Mouse (Mus musculus) spleen, postnatal 4 days (tissue): ENCODE data around the gene Gfra1.

Experiments used
- DNase-seq, 2 experiments: peaks; one replicate each; pipeline ENCODE4 v3.0.0; 2022; ENCODE audit warnings: low spot score in 2 of 2

Gfra1 gene

DNA sequence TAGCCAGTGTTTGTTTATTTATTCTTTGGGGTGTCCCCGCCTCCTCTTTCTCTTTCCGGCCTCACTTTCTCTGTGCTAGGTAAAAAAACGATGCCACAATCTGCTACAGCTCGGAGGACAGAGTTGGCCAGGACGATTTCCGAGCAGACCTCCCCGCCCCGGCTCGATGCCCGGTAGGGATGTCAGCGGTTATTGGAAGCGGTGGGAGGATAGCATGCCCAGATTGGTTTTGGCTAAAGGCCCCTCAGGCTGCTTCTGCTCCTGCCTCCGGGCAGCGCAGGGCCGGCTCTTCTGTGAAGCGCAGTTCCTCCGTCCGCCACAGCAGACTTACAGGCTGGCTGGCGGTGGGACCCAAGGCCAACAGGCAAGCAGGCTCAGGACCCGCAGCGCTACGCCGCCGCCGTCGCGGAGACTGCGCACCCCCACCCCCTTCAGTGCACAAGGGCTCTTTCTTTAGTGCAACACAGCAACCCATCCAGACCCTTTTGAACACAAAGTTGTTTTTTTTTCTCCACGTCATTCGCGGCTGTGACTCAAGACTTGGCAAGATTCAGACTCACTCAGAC, at the start of gene Gfra1:
Gfra1 (minus strand) TSS at position 414 of the 566 bp plus-strand sequence.
- peak; percentile 40 to 66 for DNase-seq

DNA sequence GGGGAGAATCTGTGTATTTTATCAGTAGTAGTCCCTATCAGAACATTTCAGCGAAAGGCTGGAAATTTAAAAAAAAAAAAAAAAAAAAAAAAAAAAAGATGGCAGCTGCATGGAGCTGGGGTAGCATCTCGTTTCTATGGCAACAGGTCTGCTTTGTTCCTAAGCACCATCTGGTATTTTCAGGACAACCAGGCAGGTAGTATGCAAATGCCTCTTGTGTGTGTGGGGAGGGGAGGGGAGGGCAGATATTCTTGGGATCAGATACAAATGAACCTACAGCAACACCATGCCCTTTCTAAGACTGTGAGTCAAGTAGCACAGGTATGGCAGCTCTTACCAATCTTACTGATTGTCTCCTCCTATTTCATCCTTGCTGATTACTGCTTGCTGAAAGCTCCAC, 44.3 kb upstream of the Gfra1 start:
- DNase-seq, result no peak

DNA sequence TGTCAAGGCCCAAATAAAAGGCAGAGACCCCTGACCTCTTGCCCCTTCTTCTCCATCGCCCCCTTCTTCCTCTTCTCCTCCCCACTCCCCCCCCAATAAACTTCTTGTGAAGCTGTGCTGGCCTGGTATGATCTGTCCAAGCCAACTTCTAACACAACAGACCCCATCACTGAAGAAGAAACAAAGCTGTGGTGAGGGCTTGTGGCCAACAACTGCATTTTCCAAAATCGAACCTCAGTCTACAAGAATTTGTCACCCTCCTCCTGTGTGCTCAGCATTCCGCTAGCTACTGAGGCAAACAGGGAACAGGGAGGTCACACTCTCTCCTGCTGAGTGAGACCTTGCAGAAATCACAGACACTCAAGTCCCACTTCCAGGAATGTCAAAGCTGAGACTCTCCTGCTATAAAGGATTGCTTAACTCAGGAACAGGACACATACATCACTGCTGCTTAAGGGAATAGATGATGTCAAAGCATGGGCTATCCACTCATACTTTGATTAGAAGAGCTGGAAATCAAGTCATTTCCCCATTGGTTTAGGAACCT, 43.8 kb upstream of the Gfra1 start:
- DNase-seq, result no peak

- DNase-seq, result no peak
These were observed 41.4 kb upstream of the Gfra1 start for GRCm38 (mm10) chr19:58497106-58497505.

DNA sequence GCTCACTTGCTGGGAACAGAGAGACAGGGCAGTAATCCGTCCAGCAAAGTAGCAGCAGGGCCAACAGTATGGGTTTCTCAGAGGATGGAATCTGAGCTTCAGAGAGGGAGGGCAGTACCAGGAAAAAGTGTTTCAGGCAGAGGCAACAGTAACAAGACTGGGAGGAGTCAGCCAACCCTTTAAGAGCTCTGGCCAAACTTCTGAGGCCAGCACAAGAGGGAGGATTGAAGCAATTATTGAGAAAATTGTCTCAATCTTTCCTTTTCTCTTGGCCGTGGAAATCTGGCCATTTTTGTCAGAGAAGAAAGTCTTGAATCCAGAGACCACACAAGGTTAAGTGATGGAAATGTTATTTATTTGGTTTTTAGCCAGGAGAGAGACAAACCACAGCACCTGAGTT, 31.0 kb upstream of the Gfra1 start:
- no peak for DNase-seq

- DNase-seq, result no peak
These were observed 26.8 kb upstream of the Gfra1 start for GRCm38 (mm10) chr19:58482373-58482977.

GRCm38 (mm10) chr19:58474251-58474650, 18.5 kb upstream of the Gfra1 start:
- DNase-seq, result no peak

DNA sequence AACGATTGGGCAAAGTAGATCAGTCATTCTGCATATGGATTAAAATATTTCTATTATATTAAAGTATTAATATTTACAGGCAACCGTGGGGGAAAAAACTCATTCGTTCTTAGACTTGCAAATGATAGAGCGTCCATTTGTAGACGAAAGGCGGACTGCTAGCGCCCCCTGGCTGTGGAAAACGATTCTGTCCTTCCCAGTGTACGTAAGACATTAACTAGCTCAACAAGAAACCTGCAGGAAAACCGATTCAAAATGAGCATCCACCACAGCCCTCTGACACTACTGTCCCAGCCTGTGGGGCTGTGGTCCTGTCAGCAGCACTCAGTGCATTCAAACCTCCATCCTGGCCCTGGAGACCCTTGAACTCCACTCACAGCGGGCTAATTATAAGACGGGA, 13.7 kb upstream of the Gfra1 start:
- DNase-seq, result peak; percentile 69 to 90

GRCm38 (mm10) chr19:58468331-58468730, 12.6 kb upstream of the Gfra1 start:
- DNase-seq, result no peak

GRCm38 (mm10) chr19:58463755-58464154, 8.0 kb upstream of the Gfra1 start:
- DNase-seq, result no peak

DNA sequence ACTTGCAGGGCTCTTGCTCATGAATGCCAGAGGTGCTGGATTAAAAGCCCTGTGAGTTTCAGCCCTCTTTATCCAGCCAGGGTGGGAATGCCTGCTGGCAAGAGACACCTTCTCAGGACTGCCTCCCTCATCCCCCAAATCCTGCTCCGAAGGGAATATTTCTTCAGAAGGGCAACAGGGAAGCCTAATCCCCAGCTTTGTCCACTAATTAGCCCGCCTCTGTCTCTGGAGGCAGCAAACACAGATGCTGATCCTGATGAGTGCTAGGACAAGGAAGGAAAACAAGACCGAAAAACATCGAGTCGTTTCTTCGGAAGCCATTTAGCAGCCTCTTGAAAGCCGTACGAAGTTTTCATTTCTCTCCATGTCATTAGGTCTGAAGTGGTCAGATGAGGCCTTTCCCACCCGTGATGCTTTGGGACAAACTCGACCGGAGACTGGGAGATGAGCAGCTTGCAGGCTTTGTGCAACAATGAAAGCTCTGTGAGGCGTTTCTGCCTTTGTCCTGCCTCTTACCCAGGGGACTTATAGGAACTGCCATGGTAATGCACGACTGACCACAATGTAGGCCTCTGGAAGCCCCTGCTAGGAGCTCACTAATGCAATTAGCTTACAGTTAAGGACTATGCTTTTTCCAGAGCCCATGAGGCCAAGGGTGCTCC, 4.8 kb upstream of the Gfra1 start:
- no peak for DNase-seq

DNA sequence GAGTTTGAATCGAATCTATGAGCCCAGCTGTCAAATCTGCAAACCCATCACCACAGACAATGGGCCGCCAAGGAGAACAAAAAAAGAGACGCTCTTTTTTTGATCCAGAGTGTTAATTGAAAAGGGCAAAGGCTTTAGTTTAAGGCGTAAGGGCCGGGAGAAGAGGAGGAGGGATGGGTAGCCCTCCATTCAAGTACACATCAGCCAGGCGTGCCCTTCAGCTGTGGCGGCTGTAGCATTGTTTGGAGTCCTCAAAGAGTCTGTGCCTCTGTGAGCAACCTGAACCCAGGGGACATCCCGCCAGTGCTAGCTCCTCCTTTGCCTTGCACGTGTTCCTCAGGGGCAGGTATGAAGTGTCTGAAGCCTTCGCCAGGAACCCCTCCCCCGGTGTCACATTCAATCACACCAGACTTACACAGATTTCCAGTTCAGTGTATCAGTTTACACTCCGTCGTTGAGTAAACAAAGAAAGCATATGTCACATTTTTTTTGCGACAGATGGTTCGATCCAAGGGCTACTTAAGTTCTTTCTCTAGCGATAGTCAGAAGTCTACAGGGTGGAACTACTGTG, 867 bp upstream of the Gfra1 start:
- no peak for DNase-seq

GRCm38 (mm10) chr19:58455061-58455495, 631 bp downstream of the Gfra1 start:
- DNase-seq, result peak in 1 of 2 experiments; percentile 70

GRCm38 (mm10) chr19:58454261-58455060, 1.2 kb downstream of the Gfra1 start:
- DNase-seq, result peak; percentile 30 to 77

GRCm38 (mm10) chr19:58453581-58453980, 2.1 kb downstream of the Gfra1 start:
- peak in 1 of 2 experiments; percentile 67 for DNase-seq

GRCm38 (mm10) chr19:58452941-58453551, 2.7 kb downstream of the Gfra1 start:
- DNase-seq, result peak; percentile 32 to 71

DNA sequence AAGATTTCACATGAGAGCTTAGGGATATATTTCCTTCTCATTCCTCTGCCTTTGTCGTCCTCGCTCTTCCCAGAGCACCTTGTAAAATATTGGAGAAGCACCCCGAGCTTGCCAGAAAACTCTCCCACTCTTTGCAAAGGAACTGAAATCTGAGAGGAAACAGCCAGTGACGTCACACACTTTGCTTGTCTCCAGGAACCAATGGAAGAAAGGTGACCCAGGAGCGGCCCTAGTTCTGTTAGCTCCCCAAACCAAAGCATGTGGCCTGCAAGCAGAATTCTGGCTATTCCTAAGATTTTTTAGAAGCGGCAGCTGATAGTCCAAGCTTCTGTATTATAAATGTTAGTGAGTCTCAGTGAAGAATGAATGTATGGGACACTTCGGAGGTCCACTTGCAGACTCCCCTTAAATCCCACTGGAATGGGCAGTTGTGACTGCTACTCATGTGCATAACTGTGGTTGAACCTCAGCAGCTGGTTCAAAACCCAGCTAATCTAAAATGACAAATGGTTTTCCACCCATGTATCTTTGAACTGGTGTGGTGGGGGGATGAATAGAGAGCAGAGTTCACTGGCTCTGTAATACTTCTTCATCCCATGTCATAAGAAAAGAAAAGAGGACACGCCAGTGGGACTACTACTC, 3.4 kb downstream of the Gfra1 start:
- DNase-seq, result no peak

DNA sequence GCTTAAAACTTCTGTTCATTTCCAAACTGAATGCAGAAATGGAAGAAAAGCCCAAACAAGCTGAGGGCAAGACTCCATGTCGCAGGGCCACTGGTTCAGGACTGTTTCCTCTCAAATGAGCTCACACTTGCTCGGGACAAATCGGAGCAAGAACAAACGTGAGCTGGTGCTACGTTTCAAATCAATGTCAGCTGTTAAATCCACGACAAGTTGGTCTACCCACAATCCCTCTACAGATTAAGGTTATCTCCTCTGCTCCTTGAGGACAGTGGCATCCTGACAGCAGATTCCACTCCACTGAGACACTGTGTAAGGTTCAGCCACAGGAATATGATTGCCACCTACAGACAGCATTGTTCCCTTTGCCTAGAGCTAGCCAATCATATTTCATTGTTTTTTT, 4.4 kb downstream of the Gfra1 start:
- no peak for DNase-seq

DNA sequence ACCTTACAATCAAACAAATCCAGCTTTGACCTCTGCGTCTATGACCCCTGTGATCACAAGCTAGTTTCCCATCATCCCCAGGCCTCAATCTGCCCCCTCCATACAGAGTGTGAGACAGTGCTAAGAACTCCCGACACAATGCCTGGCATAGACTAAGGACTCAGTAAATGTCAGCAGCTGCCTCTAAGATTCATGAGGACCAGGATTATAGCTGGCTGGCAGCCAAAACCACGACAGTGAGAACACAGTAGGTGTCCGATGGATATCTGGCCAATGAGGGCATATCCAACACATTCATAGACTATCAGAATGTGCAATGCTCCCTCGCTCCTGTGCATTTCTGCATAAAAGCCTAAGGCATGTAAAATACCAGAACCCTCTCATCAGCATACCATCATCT, 5.0 kb downstream of the Gfra1 start:
- no peak for DNase-seq

GRCm38 (mm10) chr19:58442785-58443732, 12.7 kb downstream of the Gfra1 start:
- no peak for DNase-seq
